31 mouse cellular contexts compared by ENCODE assay signal in the genomic region with DNA sequence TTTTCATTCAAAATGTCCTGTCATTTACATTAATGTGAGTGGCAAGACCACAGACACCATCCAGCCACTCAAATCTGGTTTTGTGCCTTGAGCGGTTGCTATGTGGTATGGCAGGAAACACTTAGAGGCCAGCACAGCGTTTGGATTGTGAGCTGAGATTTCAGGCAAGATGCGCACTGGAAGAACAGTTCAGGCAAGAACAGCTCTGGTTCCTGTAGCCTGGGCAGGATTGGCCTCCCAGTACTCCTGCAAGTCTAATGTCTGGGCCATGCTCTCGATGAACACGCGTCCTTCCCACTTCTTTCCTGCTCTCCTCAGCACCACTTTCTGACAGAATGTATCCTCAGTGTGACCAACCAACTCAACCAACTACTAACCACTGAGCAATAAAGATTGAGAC. TPM values are rescaled to one million over a fixed set of nuclear protein-coding genes. Genes with fewer than 3 reads are reported as not detected.
"Had no signal": no experiment of that assay in that cellular context is flagged by ENCODE, and none has a peak within 500 bp of the region (broad histone marks: within the 10 kb centered on the region; RNA-seq: fewer than 3 reads in every experiment).

No protein-coding gene starts in this region.

- H3K4me1 ChIP-seq: heart, embryonic 12.5 days; heart, embryonic 13.5 days; heart, embryonic 15.5 days; hindbrain, embryonic 10.5 days; hindbrain, embryonic 12.5 days; hindbrain, embryonic 13.5 days; intestine, embryonic 15.5 days; kidney, embryonic 15.5 days had no signal

- H3K9me3 ChIP-seq: heart, embryonic 12.5 days; heart, embryonic 13.5 days; heart, embryonic 15.5 days; hindbrain, embryonic 10.5 days; hindbrain, embryonic 12.5 days; hindbrain, embryonic 13.5 days; hindbrain, embryonic 15.5 days; intestine, embryonic 15.5 days; kidney, embryonic 15.5 days had no signal

- H3K27me3 ChIP-seq: heart, embryonic 12.5 days; heart, embryonic 13.5 days; heart, embryonic 15.5 days; hindbrain, embryonic 12.5 days; hindbrain, embryonic 13.5 days; hindbrain, embryonic 15.5 days; intestine, embryonic 15.5 days; kidney, embryonic 15.5 days had no signal

- H3K4me3 ChIP-seq: heart, embryonic 12.5 days; heart, embryonic 13.5 days; heart, embryonic 15.5 days; hindbrain, embryonic 10.5 days; hindbrain, embryonic 12.5 days; hindbrain, embryonic 13.5 days; hindbrain, embryonic 15.5 days; intestine, embryonic 15.5 days; kidney, embryonic 15.5 days; layer of hippocampus, adult 2 months; left cerebral cortex, adult 2 months had no signal

- DNase-seq: heart, postnatal 14 days; heart, postnatal 36 days; kidney, adult 11 months; kidney, adult 18-20 months; kidney, adult 2 months; kidney, adult 8-10 months; kidney, adult 9 months; kidney, postnatal 10 days; kidney, postnatal 14 days; kidney, postnatal 25 days; kidney, postnatal 36 days; kidney, postnatal 4 days; layer of hippocampus, adult 9-11 months; layer of hippocampus, postnatal 36 days had no signal

- H3K27ac ChIP-seq: heart, embryonic 13.5 days; heart, embryonic 15.5 days; hindbrain, embryonic 10.5 days; hindbrain, embryonic 12.5 days; hindbrain, embryonic 13.5 days; hindbrain, embryonic 14.5 days; hindbrain, embryonic 15.5 days; hindbrain, postnatal 0 days; intestine, embryonic 15.5 days; kidney, embryonic 15.5 days; kidney, postnatal 0 days; layer of hippocampus, adult 2 months; left cerebral cortex, adult 2 months had no signal

RNA-seq across cellular contexts. Expression of a gene that starts 5.4 kb away (rescaled TPM):
- total RNA-seq: hematopoietic stem cell, adult 5-6 weeks had no signal
- polyA plus RNA-seq: heart, embryonic 11.5 days; heart, embryonic 13.5 days; heart, embryonic 14.5 days had no signal
